Mouse (Mus musculus) adrenal gland, adult 8-10 months (tissue): ENCODE measurements around the gene Aig1. TPM values are rescaled to one million over a fixed set of nuclear protein-coding genes. Genes with fewer than 3 reads are reported as not detected.
"Not testable (repeated sequence)": the region's sequence is repeated elsewhere in the genome, so short reads cannot be mapped to it uniquely, and the experiment has no call there.

Experiments used
- DNase-seq: peaks from one replicate; pipeline ENCODE4 v3.0.0; 2022
- total RNA-seq, 4 experiments: library from RNA; stranded (reverse); gene quantifications; 2 replicates each; pipeline ENCODE4 v1.2.4; 2022

The Aig1 gene
- 10 to 100 TPM; 24.8 to 38.4 (median 30.6) TPM for total RNA-seq

DNA sequence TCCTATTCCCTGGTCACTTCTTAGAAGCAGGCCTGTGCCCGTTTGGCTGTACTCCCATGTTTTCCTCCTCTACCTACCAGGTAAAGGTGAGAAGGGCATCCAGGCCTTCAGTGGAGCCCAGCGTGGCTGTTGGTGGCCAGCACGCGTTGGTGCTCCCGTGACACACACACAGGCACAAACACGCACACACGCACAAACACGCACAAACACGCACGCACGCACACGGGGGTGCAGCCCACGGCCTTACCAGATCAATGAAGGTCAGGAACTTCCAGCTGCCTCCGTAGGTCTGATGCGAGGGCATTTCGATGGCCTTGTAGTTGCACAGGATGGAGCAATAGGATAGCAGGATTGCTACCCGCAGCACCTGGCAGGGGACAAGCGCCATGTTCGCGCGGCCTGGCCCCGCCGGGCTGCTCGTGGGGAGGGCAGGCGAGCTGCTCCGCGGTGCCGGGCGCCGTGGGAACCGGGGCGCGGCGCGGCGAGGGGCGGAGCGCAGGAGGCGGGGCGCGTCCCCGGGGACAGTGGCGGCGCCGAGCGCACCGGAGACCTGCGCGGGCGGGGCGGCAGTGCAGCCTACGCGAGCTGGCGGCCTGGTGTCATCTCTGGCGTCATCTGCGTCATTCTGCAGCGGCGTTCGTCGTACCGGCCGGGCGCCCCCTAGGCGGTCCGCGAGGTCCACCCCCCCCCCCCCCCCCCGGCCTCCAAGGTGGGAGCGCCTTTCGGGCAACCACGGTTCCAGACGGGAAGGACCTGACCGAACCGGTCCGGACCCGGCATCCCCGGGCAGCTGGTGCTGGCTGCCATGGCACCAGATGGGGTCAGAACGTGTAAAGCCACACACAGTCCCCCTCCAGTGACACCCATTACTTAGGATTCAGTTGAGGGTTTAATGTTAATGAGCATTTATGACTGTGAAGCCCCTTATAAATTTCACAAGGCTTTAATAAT is at the start of gene Aig1:
Aig1 (minus strand) TSS at position 610 of the 951 bp plus-strand sequence.
- peak; percentile 70 for DNase-seq

DNA sequence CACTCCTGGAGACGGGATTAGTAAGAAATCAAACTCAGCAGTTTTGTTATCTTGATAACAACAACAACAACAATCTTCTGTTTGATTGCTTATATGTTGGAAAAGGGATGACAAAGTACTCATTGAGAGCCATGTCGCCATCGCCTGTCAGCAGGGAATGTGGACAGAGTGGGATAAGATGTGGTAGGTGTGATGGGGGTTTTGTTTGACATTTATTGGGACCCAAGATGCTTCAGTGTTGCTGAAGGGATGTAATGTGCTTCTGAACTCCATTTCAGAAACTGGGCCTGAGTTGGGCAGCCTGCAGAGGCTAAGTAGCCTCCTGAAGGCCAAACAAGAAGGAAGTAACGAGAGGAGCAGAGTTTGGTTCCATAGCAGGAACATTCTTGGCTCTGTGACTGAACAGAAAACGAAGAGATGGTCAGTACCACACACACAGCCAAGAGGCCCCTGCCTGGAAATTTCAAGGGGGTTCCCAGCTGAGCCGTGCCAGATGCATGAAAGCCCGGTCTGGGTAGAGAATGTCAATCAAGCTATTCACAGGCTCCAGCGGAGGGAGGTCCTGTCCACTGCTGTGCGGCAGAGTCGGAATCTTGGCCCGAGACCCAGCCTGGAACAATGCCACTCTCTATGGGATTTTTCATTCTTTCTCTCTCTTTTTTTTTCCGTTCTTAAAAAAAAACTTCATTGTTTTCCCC is 48.0 kb upstream of the Aig1 start:
- no peak for DNase-seq

DNA sequence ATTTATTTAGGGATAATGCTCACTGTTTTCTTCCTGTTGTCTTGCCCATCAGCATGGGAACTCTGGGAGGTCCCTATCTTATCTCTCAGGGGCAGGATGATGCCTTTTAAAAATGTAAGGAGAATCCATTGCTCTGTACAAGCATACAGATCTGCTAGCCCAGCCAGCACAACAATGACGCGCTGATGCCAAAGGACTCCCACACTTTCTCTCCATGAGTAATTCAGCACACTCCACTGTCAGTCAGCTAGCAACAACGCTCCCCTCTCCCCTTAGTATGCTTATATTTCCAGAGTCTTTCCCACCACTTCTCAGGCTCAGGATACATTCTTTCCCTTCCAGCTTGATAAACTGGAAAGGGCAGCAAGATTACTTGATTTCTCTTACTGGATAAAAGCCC is 46.4 kb upstream of the Aig1 start:
- DNase-seq, result no peak

DNA sequence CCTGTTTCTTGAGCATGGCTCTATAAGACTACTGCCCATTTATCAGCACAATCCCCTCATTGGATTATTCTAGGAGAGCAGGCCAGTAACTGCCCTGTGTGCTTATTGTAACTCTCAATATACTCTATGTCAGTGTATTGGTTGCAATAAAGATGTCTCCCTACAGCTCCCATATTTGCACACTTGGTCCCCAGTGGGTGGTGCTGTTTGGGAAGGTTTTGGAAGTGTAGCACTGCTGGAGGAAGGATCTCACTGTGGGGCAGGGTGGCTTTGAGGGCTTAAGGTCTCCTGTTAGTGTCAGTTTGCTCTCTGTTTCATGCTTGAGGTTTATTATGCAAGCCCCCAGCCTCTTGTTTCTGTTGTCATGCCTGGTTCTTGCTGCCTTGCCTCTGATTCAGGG is 44.9 kb upstream of the Aig1 start:
- DNase-seq, result no peak

DNA sequence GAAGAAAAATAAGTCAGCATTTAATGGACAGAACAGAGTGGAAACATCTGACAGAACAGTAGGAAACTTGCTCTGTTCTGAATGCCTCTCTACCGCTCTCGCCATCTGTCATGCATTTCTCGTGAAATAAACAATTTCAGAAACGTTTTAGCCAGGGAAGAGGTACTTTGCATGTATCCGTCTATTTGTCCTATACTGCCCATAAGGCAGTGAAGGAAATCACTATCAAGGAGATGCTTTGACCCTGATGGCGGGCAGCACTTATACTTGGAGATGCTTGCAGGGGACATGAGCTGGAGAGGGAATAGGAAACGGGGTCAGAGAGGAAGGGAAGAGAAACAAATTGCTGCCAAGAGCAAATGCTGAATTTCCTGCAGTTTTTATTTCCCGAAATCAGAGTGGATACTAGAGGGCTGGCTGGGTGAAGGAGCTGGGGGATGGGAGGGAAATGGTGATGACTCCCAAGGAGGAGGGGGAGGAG is 37.5 kb upstream of the Aig1 start:
- no peak for DNase-seq

DNA sequence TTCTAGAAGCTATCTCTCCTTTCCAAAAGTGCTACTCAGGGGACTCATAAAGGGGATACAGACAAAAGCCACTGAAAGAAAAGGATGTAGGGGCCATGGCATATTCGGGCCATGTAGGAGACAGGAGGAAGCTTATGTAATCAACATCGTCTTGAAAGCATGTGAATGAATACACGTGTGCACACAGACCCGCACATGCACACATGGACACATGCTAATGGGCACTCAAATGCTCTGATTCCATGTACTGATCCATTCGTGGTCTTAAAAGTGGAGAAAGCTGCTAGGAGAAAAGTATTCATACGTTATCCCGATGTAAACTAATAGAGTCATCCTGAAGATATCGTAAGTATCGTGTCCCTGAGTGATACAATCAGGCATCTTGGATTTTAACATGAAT is 36.8 kb upstream of the Aig1 start:
- no peak for DNase-seq

DNA sequence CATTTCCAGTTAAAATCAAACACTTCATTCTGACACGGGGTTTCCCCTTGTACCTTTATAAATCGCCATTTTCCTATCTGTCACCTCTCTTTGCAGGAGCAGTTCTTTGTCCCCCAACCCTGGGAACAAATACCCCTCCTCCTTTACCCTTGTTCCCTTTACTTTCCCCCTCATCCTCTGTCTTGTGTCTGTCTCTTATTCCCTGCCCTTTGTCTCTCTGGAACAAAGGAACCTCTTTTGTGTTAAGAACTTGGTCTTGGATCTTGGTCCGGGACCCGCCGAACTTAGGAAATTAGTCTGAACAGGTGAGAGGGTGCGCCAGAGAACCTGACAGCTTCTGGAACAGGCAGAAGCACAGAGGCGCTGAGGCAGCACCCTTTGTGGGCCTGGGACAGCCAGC is 24.0 kb upstream of the Aig1 start:
- not testable (repeated sequence) for DNase-seq

DNA sequence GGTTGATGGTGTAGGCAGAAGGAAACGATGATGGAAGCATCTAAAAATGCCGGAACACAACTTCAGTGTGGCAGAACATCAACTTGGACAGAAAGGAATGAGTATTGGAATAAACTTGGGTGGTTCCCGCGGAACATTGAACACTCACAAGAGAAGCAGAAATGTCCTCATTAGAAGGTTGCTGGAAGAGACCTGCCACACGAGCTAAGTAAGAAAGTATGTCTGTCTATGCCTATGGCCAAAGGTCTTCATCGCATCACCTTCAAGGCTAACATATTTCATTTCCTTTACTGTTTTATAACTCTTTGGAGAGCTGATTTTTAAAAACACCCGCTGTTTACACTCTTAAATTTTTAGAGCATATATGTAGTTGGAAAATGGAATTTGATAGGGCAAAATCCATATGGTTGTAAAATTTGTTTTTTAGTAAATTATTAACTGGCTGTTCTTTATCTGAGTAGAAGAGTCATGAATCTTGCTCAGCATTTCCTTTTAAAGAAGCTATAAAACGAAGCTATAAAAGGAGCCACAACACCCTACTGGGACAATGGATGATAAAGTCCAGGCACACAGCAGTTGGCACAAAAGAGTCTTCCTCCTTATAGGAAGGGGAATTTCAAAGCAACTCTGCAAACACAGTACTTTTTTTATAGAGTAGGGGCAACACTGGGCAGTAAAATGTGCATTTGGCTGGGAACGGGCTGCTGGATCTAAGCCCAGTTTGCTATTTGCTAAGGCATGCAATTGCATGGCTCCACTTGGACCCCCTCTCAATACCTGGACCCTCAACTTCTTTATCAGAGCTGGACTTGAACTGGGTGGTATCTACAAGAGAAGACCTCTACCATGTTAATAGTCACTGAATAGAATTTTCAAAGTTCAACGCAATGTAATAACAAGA is 14.4 kb upstream of the Aig1 start:
- no peak for DNase-seq

DNA sequence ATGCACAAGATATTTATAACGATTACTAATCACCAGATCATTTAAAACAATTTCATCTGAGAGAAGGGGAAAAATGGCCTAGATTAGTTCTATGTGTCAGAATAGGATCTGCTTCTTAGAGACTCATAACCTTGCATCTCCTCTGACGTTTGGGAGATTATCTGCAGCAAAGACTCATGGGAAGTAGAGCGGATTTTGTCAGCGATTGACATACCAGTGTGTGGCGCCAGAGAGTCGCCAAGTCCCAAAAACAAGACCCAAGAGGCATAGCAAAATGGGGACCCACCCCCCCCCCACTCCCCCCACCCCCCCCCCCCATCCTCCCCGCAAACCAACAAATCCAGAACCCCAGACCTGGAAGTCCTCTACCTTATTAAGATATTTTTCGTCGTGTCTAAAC is 13.7 kb upstream of the Aig1 start:
- DNase-seq, result no peak

DNA sequence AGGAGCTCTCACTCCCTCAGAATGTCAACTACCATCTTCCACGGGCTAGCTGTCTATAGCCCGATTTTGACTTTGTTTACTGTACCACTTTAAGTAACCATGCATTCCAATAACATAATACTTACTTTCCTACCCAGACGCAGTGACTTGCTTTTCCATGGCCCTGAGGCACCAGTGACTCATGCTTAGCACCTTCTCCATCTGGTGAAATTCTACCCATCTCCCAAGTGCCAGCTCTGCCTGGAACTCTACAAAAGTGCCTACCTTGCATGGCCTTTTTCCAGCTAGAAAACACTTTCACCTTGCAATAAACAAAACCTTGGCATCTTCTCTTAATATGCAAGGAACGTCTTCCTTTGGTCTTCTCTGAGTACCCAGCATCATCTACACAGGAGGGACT is 9.9 kb upstream of the Aig1 start:
- DNase-seq, result no peak

DNA sequence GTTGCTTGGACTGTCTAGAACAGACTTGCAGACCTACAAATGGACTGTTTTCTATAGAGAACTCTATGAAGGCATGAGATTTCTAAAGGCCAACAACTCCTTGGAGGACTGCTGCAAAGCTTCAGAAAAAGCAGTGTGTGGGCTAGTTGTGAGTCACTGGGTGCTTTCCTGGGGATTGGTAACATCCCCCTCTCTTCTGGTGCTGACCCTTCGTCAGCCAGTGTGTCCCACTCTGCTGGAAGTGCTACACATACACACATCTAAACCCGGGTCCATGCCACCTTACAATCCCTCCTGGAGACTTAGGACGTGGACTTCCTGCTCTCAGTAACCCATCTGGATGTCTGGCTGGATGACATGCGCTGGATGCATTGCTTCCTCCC is 6.2 kb upstream of the Aig1 start:
- no peak for DNase-seq

DNA sequence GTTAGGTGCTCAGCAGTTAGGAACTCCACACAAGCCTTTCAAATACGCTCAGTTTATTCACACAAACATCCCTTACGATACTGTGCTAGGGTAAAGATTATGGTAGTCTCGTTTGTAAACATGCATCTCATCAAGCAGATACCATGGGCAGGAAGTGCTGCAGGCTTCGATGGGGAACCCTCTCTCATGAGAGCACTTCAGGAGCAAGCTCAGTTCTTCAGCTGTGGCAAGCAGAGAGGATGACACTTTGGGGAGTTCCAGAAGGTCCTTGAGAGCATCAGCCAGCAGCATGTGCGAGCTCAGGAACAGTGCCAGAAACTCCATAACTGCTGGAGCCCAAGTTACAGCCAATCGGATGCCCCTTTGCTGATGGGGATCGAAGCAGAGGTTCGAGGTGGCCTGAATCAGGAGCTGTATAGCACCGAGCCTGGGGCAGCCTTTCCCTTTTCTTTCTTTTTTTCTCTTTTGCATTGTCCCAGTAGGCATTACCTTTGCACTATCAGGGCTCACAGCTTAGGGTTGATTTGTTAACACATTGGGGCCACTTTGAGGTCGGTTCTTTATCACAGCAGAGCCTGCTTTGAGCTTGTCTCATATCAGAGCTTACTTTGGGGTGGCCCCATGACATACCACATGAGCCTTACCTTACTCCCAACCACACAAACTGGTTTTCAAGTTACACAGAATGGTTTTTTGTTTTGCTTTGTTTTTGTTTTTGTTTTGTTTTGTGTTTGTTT is 5.7 kb upstream of the Aig1 start:
- DNase-seq, result no peak

DNA sequence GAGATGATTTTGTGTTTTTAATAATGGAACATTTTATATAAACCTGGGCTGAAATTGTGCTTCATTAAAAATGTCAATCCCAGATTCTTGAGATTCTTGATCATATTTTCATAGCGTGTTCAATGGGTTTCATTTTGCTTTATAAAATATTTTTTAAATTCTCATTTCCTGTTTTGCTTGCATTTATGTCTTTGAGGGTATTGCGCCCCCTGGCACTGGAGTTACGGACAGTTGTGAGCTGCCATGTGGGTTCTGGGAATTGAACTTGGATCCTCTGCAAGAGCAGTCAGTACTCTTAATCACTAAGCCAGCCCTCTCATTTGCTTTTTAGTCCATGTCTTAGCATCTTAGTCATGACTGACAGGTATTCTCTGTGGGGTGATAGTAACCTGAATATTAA is 1.8 kb upstream of the Aig1 start:
- no peak for DNase-seq

DNA sequence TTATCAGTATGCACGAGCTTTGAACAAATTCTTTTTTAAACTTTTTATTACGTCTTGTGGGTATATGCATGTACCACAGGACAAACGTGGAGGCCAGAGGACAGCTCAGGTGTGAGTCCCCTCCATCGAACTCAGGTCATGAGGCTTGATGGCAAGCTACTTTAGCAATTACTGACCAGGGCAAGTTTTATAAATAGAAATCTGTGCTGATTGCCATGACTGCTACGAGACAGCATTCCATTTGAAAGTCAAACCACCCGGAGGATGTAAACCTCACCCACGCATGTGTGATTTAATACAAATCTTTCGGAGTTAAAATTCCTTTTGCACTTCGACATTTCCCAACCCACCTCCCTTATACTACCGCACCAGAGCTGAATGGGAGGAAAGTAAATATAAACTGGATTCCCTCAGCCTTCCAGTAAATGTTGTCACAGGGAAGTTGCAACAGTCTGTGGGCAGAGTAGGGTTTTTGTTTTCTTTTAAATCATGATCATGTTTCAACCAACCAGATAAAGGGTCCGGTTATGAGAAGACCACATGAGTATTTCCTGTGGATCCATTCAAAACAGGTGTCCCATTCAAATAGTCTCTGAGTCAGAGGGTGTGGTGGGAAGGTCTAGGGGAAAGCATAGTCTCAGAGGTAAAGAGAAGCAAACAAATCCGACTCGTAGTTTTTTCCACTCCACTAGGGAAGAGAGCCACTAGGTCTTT is 699 bp upstream of the Aig1 start:
- DNase-seq, result no peak

DNA sequence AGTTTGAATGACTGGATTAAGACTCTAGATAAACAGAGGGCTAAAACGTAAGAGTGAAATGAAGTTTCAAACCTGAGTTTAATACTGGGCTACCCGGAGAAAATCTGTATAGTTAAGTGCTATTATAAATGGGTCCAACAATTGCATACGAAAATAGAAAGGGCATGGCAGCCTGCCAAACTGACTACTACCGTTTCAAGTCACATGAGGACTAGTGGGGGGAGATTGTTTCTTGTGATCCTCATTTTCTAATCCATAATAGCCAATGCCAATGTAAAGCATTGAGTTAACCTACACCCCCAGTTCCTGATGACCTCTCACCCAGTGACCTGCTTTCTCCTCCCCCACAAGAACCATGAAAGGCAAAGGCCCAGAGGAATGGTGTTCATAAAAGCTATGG is 2.4 kb downstream of the Aig1 start:
- DNase-seq, result no peak

DNA sequence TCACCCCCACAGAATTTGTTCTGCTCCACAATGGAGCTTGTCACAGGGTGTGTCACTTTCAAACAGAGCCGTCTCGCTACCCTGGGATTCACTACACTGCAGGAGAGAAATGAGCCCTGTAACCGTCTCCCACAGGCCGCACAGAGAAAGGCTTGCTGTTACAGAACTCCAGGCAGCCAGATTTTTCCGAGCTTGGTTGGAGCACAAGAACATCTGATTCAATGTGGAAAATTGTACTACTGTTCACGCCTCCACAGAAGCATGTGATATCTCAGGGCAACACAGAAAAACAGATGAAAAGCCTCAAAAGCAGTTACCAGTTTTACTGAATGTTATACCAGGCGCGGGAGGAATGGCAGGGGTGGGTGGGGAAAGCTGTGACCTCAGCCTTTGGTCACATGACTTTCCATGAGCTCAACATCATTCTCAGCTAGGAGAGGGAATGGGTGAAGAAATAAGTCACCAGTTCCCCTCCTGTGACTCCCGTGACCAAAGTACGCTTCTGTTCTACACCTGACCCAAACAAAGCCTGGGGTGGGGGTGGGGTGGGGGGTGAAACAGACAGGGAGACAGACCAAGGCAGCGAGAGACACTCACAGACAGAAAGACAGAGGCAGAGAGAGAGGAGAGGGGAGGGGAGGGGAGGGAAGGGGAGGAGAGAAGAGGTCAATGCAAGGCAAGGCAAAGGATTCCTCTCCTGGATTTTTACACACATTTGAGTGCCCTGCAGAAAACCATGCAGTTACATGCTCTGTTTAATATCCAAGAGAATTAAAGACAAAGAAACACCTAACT is 7.5 kb downstream of the Aig1 start:
- DNase-seq, result no peak

DNA sequence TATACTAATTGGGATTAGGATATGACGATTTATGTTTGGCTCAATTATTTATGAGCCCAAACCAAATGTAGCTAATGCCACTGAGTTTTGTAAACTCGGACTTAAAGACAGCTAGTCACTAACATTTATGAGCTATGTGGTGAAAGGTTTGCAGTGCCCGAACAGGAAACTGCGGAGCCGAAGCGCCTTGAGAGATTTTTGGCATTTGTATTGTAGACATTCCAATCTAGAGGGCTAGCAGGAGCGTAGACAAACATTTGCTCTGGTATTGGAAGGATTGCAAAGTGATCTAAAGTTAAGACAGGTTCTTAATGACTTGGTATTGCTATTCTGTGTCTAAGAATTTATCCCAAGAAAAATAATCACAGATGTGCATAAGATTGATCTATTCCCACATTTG is 12.3 kb downstream of the Aig1 start:
- no peak for DNase-seq

DNA sequence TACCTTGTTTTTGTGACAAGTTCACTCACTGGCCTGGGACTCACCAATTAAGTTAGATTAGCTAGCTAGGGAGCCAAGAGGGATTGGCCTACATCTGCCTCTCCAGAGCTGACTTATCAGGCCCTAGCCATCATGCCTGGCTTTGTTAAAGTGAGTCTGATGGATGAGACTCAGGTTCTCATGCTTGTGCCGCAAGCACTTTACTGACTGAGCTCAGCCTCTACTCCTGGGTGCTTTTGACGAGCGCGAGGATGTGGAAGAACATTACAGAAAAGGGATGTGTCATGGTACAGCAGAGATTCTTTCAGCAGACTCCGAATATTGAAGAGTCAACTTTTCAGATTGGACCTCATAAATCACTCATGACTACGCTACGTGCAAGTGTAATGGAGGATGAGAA is 12.8 kb downstream of the Aig1 start:
- no peak for DNase-seq

DNA sequence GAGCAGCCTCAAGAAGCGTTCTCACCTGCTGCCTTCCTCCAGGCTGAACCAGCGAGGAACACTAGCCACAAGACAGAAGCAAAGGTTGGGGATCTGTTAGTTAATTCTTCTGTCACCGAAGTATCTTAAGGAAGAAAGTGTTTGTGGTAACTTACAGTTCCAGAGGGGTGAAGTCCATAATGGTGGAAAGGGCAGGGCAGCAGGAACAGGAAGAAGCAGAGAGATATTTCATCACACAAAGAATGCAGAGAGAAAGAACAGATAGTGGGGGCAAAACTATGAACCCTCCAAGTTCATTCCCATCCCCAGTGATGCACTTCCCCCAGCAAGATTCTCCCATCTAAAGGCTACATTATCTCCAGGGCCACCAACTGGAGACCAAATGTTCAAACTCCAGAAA is 13.7 kb downstream of the Aig1 start:
- DNase-seq, result no peak

DNA sequence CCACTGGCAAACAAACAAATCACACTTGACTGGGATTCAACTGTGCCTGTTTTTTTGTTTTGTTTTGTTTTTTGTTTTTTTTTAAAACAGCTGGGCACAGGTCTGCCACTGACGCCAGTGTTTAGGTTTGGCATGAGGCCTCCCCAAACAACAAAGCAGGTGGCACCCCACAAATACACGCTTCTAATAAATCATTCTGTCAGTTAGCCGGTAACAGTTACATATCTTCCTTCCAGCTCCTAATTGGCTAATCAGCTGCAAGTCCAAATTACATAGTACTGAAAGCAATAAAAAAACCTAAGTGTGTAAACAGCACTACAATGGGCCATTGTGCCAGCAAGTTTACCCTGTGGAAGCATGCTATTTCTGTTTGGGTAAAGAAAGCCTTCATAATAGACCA is 18.7 kb downstream of the Aig1 start:
- no peak for DNase-seq

DNA sequence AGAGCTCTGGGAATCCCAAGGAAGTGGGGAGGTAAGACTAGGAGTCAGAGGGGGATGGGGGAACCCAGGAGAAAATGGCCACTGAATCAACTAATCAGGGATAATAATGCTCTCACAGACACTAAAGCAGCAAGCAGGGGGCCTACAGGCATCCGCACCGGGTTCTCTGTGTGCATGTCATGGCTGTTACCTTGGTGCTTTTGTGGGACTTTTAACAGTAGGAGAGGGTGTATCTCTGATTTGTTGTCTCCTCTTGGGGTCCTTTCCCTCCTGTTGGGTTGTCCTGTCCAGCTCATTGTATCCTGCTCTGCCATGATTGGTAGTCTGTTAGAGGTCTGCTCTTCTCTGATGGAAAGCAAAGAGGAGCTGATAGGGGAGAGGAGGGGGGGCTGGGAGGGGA is 19.6 kb downstream of the Aig1 start:
- DNase-seq, result no peak
